Mouse (Mus musculus): ENCODE results near the gene Capn7.

Gene Capn7

GRCm38 (mm10) chr14:31416411-31416810 lies 80.0 kb downstream of the Capn7 start:
- no peak for DNase-seq

DNA sequence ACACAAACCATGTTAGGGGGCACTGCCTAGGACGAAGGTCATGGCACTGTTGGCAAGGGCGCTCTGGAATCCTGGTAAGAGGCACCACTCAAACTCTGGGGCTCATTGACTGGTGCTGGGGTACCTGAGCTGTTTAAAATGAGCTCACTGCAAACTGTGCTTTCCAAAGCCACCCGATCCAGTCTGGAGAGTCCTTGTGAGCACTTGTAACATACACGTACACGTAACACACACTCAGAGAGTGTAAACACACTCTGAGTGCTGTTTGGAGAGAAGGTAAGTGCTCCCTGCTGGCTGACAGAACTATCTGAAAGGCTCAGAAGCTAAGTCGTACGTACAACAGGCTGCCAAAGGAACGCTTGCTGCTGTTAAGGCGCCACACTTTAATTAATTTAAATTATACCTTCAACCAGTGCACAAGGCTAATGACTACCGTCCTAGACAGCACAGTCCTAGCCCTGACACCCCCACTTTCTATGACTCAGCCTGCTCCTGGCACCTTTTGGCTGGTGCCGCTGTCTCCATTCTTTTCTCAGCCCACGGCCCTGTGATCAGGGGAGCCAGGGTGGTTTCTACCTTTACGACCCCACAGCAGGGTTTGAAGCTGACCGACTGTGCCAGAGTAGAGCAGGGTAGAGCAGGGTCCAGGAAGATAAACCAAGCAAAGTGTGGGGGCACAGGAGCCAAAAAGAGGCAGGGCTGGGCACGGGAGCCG lies 80.6 kb downstream of the Capn7 start:
- DNase-seq: no peak

GRCm38 (mm10) chr14:31419279-31419678 lies 82.8 kb downstream of the Capn7 start:
- DNase-seq: no peak

GRCm38 (mm10) chr14:31420135-31420534 lies 83.7 kb downstream of the Capn7 start:
- DNase-seq: no peak

- DNase-seq: no peak
Measured at GRCm38 (mm10) chr14:31420562-31420961, 84.1 kb downstream of the Capn7 start.

DNA sequence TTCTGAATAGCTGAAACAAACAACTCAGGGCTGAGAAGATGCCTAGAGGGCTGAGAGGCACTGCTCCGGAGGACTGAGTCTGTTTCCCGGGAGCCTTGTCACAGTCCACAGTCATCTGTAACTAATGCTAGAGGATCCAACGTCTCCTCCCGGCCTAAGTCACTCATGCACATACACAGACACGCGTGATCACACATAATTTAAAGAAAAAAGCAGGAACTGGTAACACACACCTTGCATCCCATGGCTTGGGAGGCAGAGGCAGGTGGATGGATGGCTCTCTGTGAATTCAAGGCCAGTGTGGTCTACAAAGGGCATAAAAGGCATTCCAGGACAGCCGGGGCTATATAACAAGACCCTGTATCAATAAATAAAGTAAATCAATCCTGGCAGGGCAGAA lies 84.5 kb downstream of the Capn7 start:
- DNase-seq: no peak

Measured in cerebellum, postnatal 14 days (tissue).